In the genomic region with DNA sequence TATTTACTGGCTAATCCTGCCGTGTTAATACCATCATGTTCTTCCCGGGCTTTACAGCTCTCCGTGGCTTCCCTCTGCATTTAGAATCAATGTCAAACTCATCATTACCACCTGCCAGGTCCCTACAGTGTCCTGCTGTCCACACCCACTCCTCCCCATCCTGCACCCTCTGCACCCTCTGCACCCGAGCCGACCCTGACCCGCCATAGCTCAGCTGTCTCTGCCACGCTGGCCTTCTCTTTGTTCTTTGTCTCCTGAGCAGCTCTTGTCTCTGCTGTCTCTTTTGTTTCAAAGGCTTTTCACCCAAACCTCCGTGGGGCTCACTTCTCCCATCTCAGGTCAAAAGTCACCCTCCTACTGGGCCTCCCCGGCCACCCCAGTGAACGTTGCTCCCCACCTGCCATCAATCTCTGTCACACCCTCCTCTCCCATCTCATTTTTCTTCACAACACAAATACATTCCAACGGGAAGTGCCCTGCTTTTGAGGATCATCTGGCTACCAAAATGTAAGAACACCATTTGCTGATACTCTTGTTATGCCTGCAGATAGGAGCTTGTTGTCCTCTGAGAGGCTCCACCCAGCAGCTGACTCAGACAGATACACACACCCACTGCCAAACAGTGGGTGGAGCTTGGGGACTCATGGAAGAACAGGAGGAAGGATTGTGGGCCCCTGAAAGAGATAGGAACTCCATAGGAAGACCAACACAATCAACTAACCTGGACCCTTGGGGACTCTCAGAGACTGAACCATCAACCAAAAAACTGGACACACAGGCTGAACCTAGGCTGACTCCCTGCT, we compare ENCODE assay signal across 11 mouse cellular contexts.
DNase-seq lines count a peak whose midpoint lies in the region; ATAC-seq and TF ChIP-seq lines count a peak whose summit lies in the region.
"Had no signal": no experiment of that assay in that cellular context is flagged by ENCODE, and none has a peak within 500 bp of the region (broad histone marks: within the 10 kb centered on the region; RNA-seq: fewer than 3 reads in every experiment).

No protein-coding gene starts in this region.

- WGBS in hindbrain, embryonic 14.5 days, result 5% methylated on average over 11 of the region's 11 CpGs
- 9% methylated on average over 11 of the region's 11 CpGs for WGBS in midbrain, embryonic 16.5 days
- 89% methylated on average over 11 of the region's 11 CpGs for WGBS in thymus, adult 2 months

- peak overlapping the region; percentile 41; the same call in 1 of the 2 replicates for H3K9ac ChIP-seq in hindbrain, embryonic 14.5 days
- peak overlapping the region; percentile 27; the same call in 1 of the 2 replicates for H3K9ac ChIP-seq in midbrain, embryonic 16.5 days (ENCODE audit: low read depth, low read length)
- H3K9ac ChIP-seq: embryonic facial prominence, embryonic 13.5 days; limb, embryonic 12.5 days had no signal

- peak overlapping the region; percentile 43; the same call in 1 of the 2 replicates for H3K27ac ChIP-seq in layer of hippocampus, adult 2 months
- H3K27ac ChIP-seq in hindbrain, embryonic 14.5 days, result peak overlapping the region; percentile 86
- H3K27ac ChIP-seq in midbrain, embryonic 16.5 days (ENCODE audit: low read length), result peak overlapping the region; percentile 71
- no peak overlapping the region for H3K27ac ChIP-seq in thymus, adult 2 months (ENCODE audit: control insufficient read depth, insufficient read depth, low read length)
- H3K27ac ChIP-seq: embryonic facial prominence, embryonic 13.5 days; limb, embryonic 12.5 days had no signal

- TF ChIP-seq POLR2A in thymus, adult 2 months (IDR thresholded peaks at IDR 0.05; ENCODE audit: control insufficient read depth, extremely low read depth, insufficient read depth, low read length, poor library complexity), result no peak

- H3K4me1 ChIP-seq in hindbrain, embryonic 14.5 days (replicated peaks; ENCODE audit: control insufficient read depth, insufficient read depth, low read length), result peaks cover 55% of the 10 kb centered on the region
- peaks cover 47% of the 10 kb centered on the region for H3K4me1 ChIP-seq in midbrain, embryonic 16.5 days (ENCODE audit: control insufficient read depth, insufficient read depth, low read length)
- peaks cover 7% of the 10 kb centered on the region for H3K4me1 ChIP-seq in thymus, adult 2 months (replicated peaks; ENCODE audit: control insufficient read depth, insufficient read depth, low read length)

- TF ChIP-seq CTCF in layer of hippocampus, adult 2 months (conservative IDR thresholded peaks at IDR 0.05), result no peak
- no peak for TF ChIP-seq CTCF in thymus, adult 2 months (IDR thresholded peaks at IDR 0.05; ENCODE audit: borderline replicate concordance, control insufficient read depth, extremely low read depth, insufficient read depth, low read length, poor library complexity)

- H3K36me3 ChIP-seq in hindbrain, embryonic 14.5 days (replicated peaks; ENCODE audit: control insufficient read depth, insufficient read depth), result no peaks in the 10 kb centered on the region
- no peaks in the 10 kb centered on the region for H3K36me3 ChIP-seq in midbrain, embryonic 16.5 days (ENCODE audit: control insufficient read depth, insufficient read depth, low read length)
- no peaks in the 10 kb centered on the region for H3K36me3 ChIP-seq in thymus, adult 2 months (ENCODE audit: control insufficient read depth, insufficient read depth, low read length)
- H3K36me3 ChIP-seq: embryonic facial prominence, embryonic 13.5 days had no signal

- H3K4me3 ChIP-seq in layer of hippocampus, adult 2 months, result no peak overlapping the region
- H3K4me3 ChIP-seq in hindbrain, embryonic 14.5 days (replicated peaks; ENCODE audit: low read length), result no peak overlapping the region
- H3K4me3 ChIP-seq in midbrain, embryonic 16.5 days (ENCODE audit: low read depth, low read length), result no peak overlapping the region
- no peak overlapping the region for H3K4me3 ChIP-seq in thymus, adult 2 months (ENCODE audit: control insufficient read depth, insufficient read depth, low read length)
- H3K4me3 ChIP-seq: embryonic facial prominence, embryonic 13.5 days; limb, embryonic 12.5 days; megakaryocyte, embryonic 14.5 days had no signal

- no peak for DNase-seq in layer of hippocampus, adult 2 months (ENCODE audit: low spot score in 2 of 2)
- no peak for DNase-seq in layer of hippocampus, adult 11-12 months (ENCODE audit: low spot score)
- peak; percentile 55 for DNase-seq in embryo, embryonic 10.5 days (ENCODE audit: low spot score)
- DNase-seq in hindbrain, embryonic 14.5 days (ENCODE audit: low spot score), result no peak
- DNase-seq in thymus, adult 2 months, result no peak
- DNase-seq in kidney, postnatal 14 days, result no peak
- no peak for DNase-seq in right cerebral cortex, postnatal 4 days

- no peaks in the 10 kb centered on the region for H3K27me3 ChIP-seq in hindbrain, embryonic 14.5 days (ENCODE audit: control insufficient read depth, insufficient read depth, low read length)
- H3K27me3 ChIP-seq in midbrain, embryonic 16.5 days (ENCODE audit: control insufficient read depth, insufficient read depth, low read depth, low read length), result no peaks in the 10 kb centered on the region
- no peaks in the 10 kb centered on the region for H3K27me3 ChIP-seq in thymus, adult 2 months (ENCODE audit: control insufficient read depth, insufficient read depth, low read length)
- H3K27me3 ChIP-seq: embryonic facial prominence, embryonic 13.5 days; limb, embryonic 12.5 days; megakaryocyte, embryonic 14.5 days had no signal

- peak overlapping the region; percentile 31 for H3K4me2 ChIP-seq in hindbrain, embryonic 14.5 days (replicated peaks)
- H3K4me2 ChIP-seq in midbrain, embryonic 16.5 days (ENCODE audit: low read length), result peak overlapping the region; percentile 34; the same call in 1 of the 2 replicates
- H3K4me2 ChIP-seq: embryonic facial prominence, embryonic 13.5 days; limb, embryonic 12.5 days had no signal

- ATAC-seq in hindbrain, embryonic 14.5 days (ENCODE audit: low FRiP score), result no peak
- ATAC-seq in midbrain, embryonic 16.5 days, result no peak

- no peaks in the 10 kb centered on the region for H3K9me3 ChIP-seq in hindbrain, embryonic 14.5 days (ENCODE audit: control insufficient read depth, low read length)
- no peaks in the 10 kb centered on the region for H3K9me3 ChIP-seq in midbrain, embryonic 16.5 days (replicated peaks; ENCODE audit: control insufficient read depth, low read length, poor library complexity, severe bottlenecking)
- H3K9me3 ChIP-seq: embryonic facial prominence, embryonic 13.5 days; limb, embryonic 12.5 days; megakaryocyte, embryonic 14.5 days had no signal
